Comparison of ENCODE assay signal across 17 mouse cellular contexts in genomic region chr13:37455561-37455960, GRCm38 (mm10).
DNase-seq lines count a peak whose midpoint lies in the region; ATAC-seq and TF ChIP-seq lines count a peak whose summit lies in the region.
"Had no signal": no experiment of that assay in that cellular context is flagged by ENCODE, and none has a peak within 500 bp of the region (broad histone marks: within the 10 kb centered on the region; RNA-seq: fewer than 3 reads in every experiment).

No protein-coding gene starts in this region.

- WGBS in heart, embryonic 10.5 days, result 60% methylated on average over 3 of the region's 3 CpGs
- WGBS in lung, embryonic 15.5 days, result 57% methylated on average over 3 of the region's 3 CpGs
- 51% methylated on average over 3 of the region's 3 CpGs for WGBS in lung, adult 2 months
- 77% methylated on average over 3 of the region's 3 CpGs for WGBS in macrophage (ENCODE audit: missing documents)

- H3K4me2 ChIP-seq in lung, embryonic 15.5 days, result no peak overlapping the region
- H3K4me2 ChIP-seq: limb, embryonic 13.5 days; liver, embryonic 13.5 days; midbrain, embryonic 12.5 days had no signal

- no peak overlapping the region for H3K9ac ChIP-seq in lung, embryonic 15.5 days
- H3K9ac ChIP-seq in ES-Bruce4 (ENCODE audit: low read depth, poor library complexity, severe bottlenecking), result no peak overlapping the region
- H3K9ac ChIP-seq: limb, embryonic 13.5 days; liver, embryonic 13.5 days; midbrain, embryonic 12.5 days had no signal

- no peak for TF ChIP-seq CTCF in lung, adult 2 months (IDR thresholded peaks at IDR 0.05; ENCODE audit: insufficient read depth, low read length)
- no peak for TF ChIP-seq CTCF in ES-Bruce4 (IDR thresholded peaks at IDR 0.05; ENCODE audit: low read depth, low read length)

- peak overlapping the region; percentile 68; the same call in 1 of the 2 replicates for H3K27ac ChIP-seq in heart, embryonic 10.5 days
- peak overlapping the region; percentile 93 for H3K27ac ChIP-seq in lung, embryonic 15.5 days
- H3K27ac ChIP-seq in ES-Bruce4 (ENCODE audit: insufficient read depth, low read length), result peak overlapping the region; percentile 64
- H3K27ac ChIP-seq in macrophage, result 0 out of 2 replicates have a peak overlapping the region, but pooled peaks have one; percentile 15
- H3K27ac ChIP-seq: embryonic facial prominence, embryonic 10.5 days; heart, adult 2 months; limb, embryonic 13.5 days; liver, embryonic 13.5 days; midbrain, embryonic 12.5 days had no signal

- no peak for ATAC-seq in lung, embryonic 15.5 days (ENCODE audit: borderline replicate concordance, extremely low read depth, low FRiP score, low TSS enrichment)

- no peak for DNase-seq in heart, embryonic 10.5 days (ENCODE audit: low spot score)
- no peak for DNase-seq in heart, adult 11 months
- DNase-seq in lung, adult 2 months, result no peak
- DNase-seq in left cerebral cortex, adult 18-20 months (ENCODE audit: low spot score in 2 of 2), result no peak
- DNase-seq: cerebellum, adult 8-10 months; heart, adult 2 months; heart, postnatal 10 days; kidney, adult 8-10 months; liver, embryonic 13.5 days; spleen, adult 18-20 months; thymus, postnatal 25 days had no signal

- H3K36me3 ChIP-seq in heart, embryonic 10.5 days, result no peaks in the 10 kb centered on the region
- no peaks in the 10 kb centered on the region for H3K36me3 ChIP-seq in lung, embryonic 15.5 days
- H3K36me3 ChIP-seq in ES-Bruce4 (ENCODE audit: control insufficient read depth, insufficient read depth, low read length, poor library complexity, severe bottlenecking), result no peaks in the 10 kb centered on the region
- H3K36me3 ChIP-seq in macrophage (ENCODE audit: inconsistent target), result no peaks in the 10 kb centered on the region
- H3K36me3 ChIP-seq: embryonic facial prominence, embryonic 10.5 days; limb, embryonic 13.5 days; liver, embryonic 13.5 days; midbrain, embryonic 12.5 days had no signal

- no peaks in the 10 kb centered on the region for H3K27me3 ChIP-seq in heart, embryonic 10.5 days (ENCODE audit: insufficient read depth, poor library complexity, severe bottlenecking)
- no peaks in the 10 kb centered on the region for H3K27me3 ChIP-seq in lung, embryonic 15.5 days
- no peaks in the 10 kb centered on the region for H3K27me3 ChIP-seq in ES-Bruce4 (ENCODE audit: control insufficient read depth, insufficient read depth, low read length, poor library complexity, severe bottlenecking)
- H3K27me3 ChIP-seq: limb, embryonic 13.5 days; liver, embryonic 13.5 days had no signal

- H3K4me1 ChIP-seq in heart, embryonic 10.5 days, result peaks cover 62% of the 10 kb centered on the region
- peaks cover 83% of the 10 kb centered on the region for H3K4me1 ChIP-seq in lung, embryonic 15.5 days
- peaks cover 72% of the 10 kb centered on the region for H3K4me1 ChIP-seq in lung, adult 2 months (ENCODE audit: control insufficient read depth, insufficient read depth, low read length)
- peaks cover 10% of the 10 kb centered on the region for H3K4me1 ChIP-seq in ES-Bruce4 (ENCODE audit: control insufficient read depth, insufficient read depth, low read length)

- H3K79me2 ChIP-seq in macrophage (ENCODE audit: inconsistent target), result no peaks in the 10 kb centered on the region

- H3K9me3 ChIP-seq in heart, embryonic 10.5 days, result no peaks in the 10 kb centered on the region
- H3K9me3 ChIP-seq in lung, embryonic 15.5 days, result no peaks in the 10 kb centered on the region
- H3K9me3 ChIP-seq in ES-Bruce4 (replicated peaks; ENCODE audit: control insufficient read depth, insufficient read depth, low read length, poor library complexity, severe bottlenecking), result no peaks in the 10 kb centered on the region
- H3K9me3 ChIP-seq: embryonic facial prominence, embryonic 10.5 days; limb, embryonic 13.5 days; liver, embryonic 13.5 days; midbrain, embryonic 12.5 days had no signal

- TF ChIP-seq EP300 in ES-Bruce4 (IDR thresholded peaks at IDR 0.05; ENCODE audit: insufficient read depth, low read depth, low read length), result 0 out of 2 replicates have a peak, but pooled peaks have one; percentile 18

- no peak overlapping the region for H3K4me3 ChIP-seq in heart, embryonic 10.5 days
- no peak overlapping the region for H3K4me3 ChIP-seq in lung, embryonic 15.5 days
- no peak overlapping the region for H3K4me3 ChIP-seq in lung, adult 2 months (replicated peaks; ENCODE audit: extremely low read depth, low read depth, low read length)
- no peak overlapping the region for H3K4me3 ChIP-seq in ES-Bruce4 (ENCODE audit: low read depth, low read length)
- no peak overlapping the region for H3K4me3 ChIP-seq in macrophage (ENCODE audit: inconsistent target)
- H3K4me3 ChIP-seq: embryonic facial prominence, embryonic 10.5 days; heart, adult 2 months; limb, embryonic 13.5 days; liver, embryonic 13.5 days; midbrain, embryonic 12.5 days had no signal

- no peak for TF ChIP-seq POLR2A in lung, adult 2 months (IDR thresholded peaks at IDR 0.05; ENCODE audit: borderline replicate concordance, extremely low read depth, low read depth, low read length)
- no peak for TF ChIP-seq POLR2A in ES-Bruce4 (IDR thresholded peaks at IDR 0.05; ENCODE audit: insufficient read depth, low read length)

Comparison
In these comparisons a context has a peak if more than half of its experiments do, and no peak if none do; other contexts are left out.
1. H3K27ac ChIP-seq: peak in every context shown above with its lines; median percentile 93 in lung, embryonic 15.5 days; 68 in heart, embryonic 10.5 days; 64 in ES-Bruce4; 15 in macrophage.